Mouse (Mus musculus) cerebellum, adult 2 months (tissue): ENCODE results near the gene Plekha5.

ENCODE experiments used
- CTCF ChIP-seq: fragments of 200-500 bp; IDR thresholded peaks from 2 replicates; pipeline ENCODE4 v1.5.1; 2011; ENCODE audit warnings: low read depth, mild to moderate bottlenecking, control low read depth, low read length, moderate library complexity, borderline replicate concordance; ENCODE audit not compliant: insufficient read depth
- POLR2A ChIP-seq: fragments of 200-500 bp; IDR thresholded peaks from 2 replicates; pipeline ENCODE4 v1.6.1; 2011; ENCODE audit warnings: low read length, control low read depth, borderline replicate concordance; ENCODE audit not compliant: insufficient read depth

DNA sequence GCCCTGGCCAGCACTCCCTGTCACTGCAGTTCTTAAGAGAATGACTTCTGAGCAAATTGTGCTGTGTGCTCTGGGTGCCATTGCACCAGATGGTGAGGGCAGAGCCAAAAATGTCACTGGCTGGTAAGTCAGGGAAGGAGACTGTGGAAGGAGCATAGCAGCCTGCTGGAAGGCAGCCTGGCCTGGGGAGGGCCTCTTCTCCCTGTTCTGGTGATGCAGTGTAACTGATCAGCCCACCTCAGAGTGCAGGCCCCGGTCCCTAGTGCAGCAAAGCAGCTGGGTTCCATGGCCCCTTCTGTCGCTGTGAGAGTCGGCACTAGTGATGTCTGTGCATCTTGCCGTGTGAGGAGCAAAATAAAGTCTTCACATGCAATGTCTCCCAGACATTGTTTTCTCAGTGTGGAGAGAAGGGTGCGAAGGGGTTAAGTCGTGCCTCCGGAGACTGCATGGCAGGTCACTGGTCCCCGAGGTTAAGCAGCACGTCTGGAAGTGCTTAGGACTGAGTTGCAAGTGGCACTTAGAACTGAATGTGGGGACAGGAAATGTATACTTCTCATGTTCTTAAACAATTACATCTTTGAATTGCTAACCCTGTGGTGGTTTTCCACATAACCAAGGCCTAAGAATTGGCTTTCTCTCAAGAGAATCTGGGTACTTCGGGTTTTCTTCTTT, 95.8 kb downstream of the Plekha5 start:
- TF ChIP-seq CTCF (no peak), POLR2A (peak; percentile 47; the same call in 1 of the 2 replicates)
